Mouse (Mus musculus): Measurements from ENCODE around the gene Cux1.
A peak's percentile ranks its signal among the peaks of the same experiment; 100 is the strongest.

The Cux1 gene

GRCm38 (mm10) chr5:136321378-136321777, 245.9 kb downstream of the Cux1 start:
- no peak for DNase-seq (ENCODE audit: low spot score in 2 of 2)

DNA sequence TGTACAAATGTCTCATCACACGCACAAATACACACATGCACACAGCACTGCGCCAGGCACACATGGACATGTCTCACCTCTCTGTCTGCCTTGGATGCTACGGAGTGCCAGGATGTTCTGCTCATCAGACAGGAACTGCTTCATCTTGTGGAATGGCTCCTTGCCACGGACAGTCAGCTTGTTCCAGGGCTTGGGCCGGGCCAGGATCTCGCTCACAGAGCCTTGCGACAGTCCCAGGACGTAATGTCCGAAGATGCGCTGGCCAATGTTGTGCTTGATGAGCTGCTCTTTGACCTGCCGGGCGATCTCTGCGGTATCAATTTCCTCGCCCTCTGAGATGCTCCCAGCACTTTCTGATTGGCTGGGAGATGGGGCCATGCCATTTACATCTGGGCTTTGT, 254.7 kb downstream of the Cux1 start:
- DNase-seq (ENCODE audit: low spot score in 2 of 2) = no peak

DNA sequence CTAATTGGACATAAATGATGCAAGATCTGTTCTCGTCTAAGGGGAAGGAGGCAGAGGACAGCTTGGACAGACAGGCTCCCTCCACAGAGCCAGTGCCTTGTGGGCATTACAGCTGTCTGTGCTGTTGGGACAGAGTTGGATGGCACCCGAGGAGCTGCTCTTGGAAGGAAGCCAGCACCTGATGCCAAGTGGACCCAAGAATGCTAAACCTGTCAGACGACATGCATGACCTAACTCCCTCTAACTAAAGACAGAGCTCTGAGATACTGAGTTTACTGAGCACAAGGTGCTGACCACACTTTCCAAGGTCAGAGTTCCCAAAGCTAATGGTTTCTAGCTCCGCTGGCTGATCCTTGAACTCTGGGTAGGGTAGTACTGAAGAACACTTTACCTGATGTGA, 255.1 kb downstream of the Cux1 start:
- no peak for DNase-seq (ENCODE audit: low spot score in 2 of 2)

- DNase-seq (ENCODE audit: low spot score in 2 of 2) = peak in 1 of 2 experiments; percentile 53
These were observed 261.0 kb downstream of the Cux1 start for GRCm38 (mm10) chr5:136306254-136306653.

GRCm38 (mm10) chr5:136303409-136303983, 263.8 kb downstream of the Cux1 start:
- peak in 1 of 2 experiments; percentile 27 for DNase-seq (ENCODE audit: low spot score in 2 of 2)

GRCm38 (mm10) chr5:136300880-136301279, 266.4 kb downstream of the Cux1 start:
- DNase-seq (ENCODE audit: low spot score in 2 of 2) = no peak

- peak in 1 of 2 experiments; percentile 35 for DNase-seq (ENCODE audit: low spot score in 2 of 2)
These were observed 269.6 kb downstream of the Cux1 start for GRCm38 (mm10) chr5:136297691-136298090.

DNA sequence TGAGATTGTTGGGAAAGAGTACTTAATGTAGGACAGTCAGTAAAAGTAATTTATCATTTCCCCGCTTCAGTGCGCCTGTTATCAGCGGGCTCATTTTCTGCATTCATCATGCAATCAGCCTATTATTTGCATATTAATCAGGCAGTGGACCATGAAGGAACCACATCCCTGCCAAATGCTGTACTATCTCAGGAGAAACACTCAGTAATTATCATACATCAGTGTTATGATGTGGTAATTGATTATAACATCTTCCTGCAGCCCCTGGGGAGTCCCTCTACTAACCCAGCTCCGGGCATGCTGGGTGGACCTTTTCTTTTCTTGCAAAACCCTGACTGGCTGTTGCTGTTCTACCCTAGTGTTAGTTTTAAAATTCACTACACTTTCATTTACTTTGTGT, 270.4 kb downstream of the Cux1 start:
- DNase-seq (ENCODE audit: low spot score in 2 of 2) = no peak

DNA sequence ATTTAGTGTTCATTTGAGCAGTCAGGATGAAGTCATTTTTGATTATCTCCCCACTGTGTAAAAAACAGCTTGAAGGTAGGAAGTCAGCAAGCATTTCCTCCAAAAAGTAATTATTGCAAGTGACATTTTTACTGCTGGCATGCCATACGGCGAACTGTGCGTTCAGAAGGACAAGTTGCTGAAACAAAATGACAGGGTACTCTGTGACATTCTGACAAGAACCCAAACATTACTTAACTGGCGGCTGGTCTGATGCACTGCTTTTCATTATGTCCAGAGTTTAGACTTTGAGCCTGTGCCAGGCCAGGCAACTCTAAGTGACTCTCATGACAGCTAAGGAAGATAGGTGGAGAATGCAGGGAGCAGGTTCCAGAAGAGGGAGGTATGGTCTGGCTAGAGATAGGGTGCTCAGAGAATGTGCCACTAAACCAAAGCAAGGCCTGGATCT, 274.3 kb downstream of the Cux1 start:
- DNase-seq (ENCODE audit: low spot score in 2 of 2) = no peak

GRCm38 (mm10) chr5:136292361-136292760, 274.9 kb downstream of the Cux1 start:
- no peak for DNase-seq (ENCODE audit: low spot score in 2 of 2)

DNA sequence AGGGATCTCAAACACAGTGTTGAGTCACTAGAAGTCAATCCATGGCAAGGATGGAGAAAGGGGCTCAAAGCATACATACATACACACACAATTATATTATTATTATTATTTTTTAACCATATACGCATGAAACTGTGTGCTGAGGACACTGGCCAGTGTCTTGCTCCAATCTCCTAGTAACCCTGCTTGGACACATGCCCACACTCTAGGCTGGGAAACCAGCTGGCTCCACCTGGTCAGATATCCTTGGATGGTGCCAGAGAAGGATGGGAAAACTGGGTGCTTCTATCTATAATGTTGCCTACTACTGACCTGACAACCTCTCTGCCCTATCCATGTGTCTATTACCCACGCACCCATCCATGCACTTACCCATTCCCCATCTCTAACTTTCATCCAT, 275.7 kb downstream of the Cux1 start:
- no peak for DNase-seq (ENCODE audit: low spot score in 2 of 2)

DNA sequence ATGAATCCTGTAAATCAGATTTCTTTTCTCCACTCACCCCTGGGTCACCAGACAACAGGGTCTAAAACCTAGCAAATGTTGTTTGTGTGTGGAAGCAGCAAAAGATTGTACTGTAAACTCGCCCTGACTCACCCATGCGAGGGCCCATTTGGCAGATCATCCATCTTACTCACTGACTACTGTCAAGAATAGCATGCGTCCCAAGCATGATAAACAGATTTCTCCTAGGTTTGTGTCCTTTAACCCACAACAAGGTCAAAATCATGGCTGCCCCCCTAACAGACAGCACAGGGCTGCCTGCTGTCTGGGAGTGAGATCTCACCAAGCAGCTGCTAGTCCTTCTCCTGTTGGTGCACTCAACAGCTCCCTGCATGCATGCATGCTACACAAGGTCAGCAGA, 277.5 kb downstream of the Cux1 start:
- DNase-seq (ENCODE audit: low spot score in 2 of 2) = no peak

GRCm38 (mm10) chr5:136288351-136289081, 278.8 kb downstream of the Cux1 start:
- no peak for DNase-seq (ENCODE audit: low spot score in 2 of 2)

DNA sequence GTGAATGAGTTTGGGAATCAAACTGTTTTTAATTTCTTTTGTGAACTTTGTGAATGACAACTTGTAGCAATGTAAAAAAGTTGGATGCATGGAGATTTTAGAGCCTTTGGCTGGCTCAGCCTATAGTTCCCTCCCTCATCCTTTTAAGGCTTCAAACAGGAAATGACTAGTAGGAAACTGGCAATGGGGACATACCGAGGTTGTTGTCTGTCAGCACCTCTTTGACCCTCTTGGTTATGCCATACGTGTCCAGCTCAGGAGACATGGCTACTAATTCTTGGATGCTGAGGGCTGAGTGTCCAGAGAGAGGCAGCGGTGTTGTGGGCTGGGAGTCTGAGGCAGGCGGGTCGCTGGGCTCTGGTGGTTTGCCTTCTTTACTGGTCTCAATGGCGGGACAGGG, 280.7 kb downstream of the Cux1 start:
- no peak for DNase-seq (ENCODE audit: low spot score in 2 of 2)

DNA sequence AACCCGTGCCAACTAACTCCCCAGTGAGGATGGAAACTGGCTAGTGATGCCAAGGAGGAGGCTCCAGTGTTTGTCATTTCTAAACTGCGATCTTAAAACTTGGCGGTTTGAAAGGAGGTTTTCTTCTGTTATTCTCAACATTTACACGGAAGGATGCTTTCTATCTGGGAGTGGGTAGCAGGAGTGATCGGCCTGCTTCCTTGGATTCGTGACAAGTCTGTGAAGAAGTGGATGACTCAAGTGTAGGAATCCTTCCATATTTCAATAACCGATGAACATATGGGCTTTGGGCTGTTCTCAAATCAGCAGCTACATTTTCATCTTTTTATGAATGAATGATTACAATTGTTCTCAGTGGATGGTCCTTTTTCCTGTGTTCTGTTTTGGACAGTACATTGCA, 282.2 kb downstream of the Cux1 start:
- no peak for DNase-seq (ENCODE audit: low spot score in 2 of 2)

DNA sequence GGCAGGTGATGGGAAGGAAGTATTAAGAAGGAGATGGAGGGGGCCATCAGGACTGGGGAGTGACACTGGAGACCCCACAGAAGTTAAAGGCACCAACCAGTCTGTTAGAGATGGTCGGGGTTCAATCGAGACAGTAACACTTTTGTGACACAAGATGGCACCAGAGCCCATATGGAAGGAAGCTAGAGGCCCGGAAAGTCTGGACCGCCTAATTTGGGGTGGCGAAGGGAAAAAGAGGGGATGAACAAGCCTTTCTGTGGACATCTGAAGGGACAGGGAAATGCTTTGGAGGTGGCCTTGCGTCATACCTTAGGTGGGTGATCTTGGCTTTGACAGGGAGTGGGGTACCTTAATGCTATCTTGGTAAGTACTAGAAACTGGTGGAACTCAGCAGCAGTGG, 285.9 kb downstream of the Cux1 start:
- peak in 1 of 2 experiments; percentile 41 for DNase-seq (ENCODE audit: low spot score in 2 of 2)

GRCm38 (mm10) chr5:136274739-136275138, 292.6 kb downstream of the Cux1 start:
- no peak for DNase-seq (ENCODE audit: low spot score in 2 of 2)

- no peak for DNase-seq (ENCODE audit: low spot score in 2 of 2)
These were observed 297.4 kb downstream of the Cux1 start for GRCm38 (mm10) chr5:136269937-136270336.

GRCm38 (mm10) chr5:136266077-136266476, 301.2 kb downstream of the Cux1 start:
- no peak for DNase-seq (ENCODE audit: low spot score in 2 of 2)

DNA sequence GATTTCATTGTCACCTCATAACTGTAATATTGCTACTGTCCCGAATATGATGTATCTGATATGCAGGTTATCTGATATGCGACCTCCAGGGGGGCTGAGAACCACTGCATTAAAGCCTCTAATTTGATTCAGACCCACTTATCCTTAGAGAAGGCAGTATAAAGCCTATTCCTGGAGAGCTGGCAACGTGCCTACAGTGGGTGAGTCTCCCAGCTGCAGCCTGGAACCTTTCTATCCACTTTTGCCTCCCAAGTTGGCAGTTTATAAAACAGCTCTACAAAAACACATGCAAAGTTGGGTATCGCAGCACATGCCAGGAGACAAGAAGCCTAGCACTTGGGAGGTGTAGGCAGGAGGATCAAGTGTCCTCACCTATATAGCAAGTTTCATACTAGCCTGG, 303.9 kb downstream of the Cux1 start:
- DNase-seq (ENCODE audit: low spot score in 2 of 2) = peak; percentile 30 to 56

DNA sequence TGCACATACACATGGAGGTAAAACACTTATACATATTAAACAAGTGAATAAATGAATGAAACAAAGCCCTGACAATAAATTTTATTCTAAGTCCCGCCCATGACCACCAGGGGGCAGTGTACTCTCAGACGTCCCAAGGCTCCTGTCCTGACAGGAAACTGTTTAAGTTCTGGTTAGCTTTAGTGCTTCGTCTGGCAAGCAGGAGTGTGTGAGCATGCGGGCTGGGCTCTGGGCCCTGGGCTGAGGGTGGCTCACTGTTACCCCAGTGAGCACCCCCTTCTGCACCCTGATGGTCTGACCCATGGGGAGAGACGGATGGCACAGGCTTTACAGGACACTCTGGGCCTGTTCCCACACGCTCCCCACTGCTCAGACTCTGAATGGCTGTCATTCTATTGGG, 308.4 kb downstream of the Cux1 start:
- DNase-seq (ENCODE audit: low spot score in 2 of 2) = peak; percentile 57 to 72

- DNase-seq (ENCODE audit: low spot score in 2 of 2) = peak; percentile 78 to 83
These were observed 314.4 kb downstream of the Cux1 start for GRCm38 (mm10) chr5:136252899-136253298.

- peak; percentile 19 for DNase-seq (ENCODE audit: low spot score in 2 of 2)
These were observed 316.3 kb downstream of the Cux1 start for GRCm38 (mm10) chr5:136251004-136251403.

DNA sequence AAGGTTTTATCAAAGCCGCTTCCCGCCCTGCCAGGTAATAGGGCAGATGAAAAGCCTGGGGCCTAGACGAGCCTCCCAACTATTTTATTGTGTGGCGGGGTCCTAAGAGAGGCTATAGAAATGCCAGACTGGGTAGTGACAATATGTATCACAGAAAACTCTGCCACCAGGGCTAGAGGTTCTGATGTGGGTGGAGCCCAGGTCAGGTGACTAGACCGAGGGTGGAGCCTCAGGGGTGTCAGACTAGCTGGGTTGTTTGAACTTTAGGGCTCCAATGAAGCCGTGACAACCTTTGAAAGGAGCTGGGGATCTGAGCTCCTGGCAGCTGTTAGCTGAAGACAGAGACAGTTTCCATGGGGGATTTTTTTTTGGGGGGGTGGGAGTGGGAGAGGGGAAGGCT, 318.8 kb downstream of the Cux1 start:
- DNase-seq (ENCODE audit: low spot score in 2 of 2) = no peak
